Mouse (Mus musculus): ENCODE data around the gene 2900026A02Rik. TPM values are rescaled to one million over a fixed set of nuclear protein-coding genes. Genes with fewer than 3 reads are reported as not detected.
"Not testable (repeated sequence)": the region's sequence is repeated elsewhere in the genome, so short reads cannot be mapped to it uniquely, and the experiment has no call there.

The 2900026A02Rik gene
- polyA plus RNA-seq, 1 experiment from 2014 or later = 4.3 TPM

- no peak for ATAC-seq
These were observed 107.9 kb downstream of the 2900026A02Rik start for GRCm38 (mm10) chr5:113113120-113113519.

GRCm38 (mm10) chr5:113111336-113111735 is 109.7 kb downstream of the 2900026A02Rik start:
- H3K4me2 ChIP-seq = no peak overlapping the region
- H3K36me3 ChIP-seq (ENCODE audit: poor library complexity, severe bottlenecking) = no peaks in the 10 kb centered on the region
- H3K9me3 ChIP-seq (replicated peaks) = no peaks in the 10 kb centered on the region
- 0 out of 2 replicates have a peak overlapping the region, but pooled peaks have one; percentile 60 for H3K27ac ChIP-seq
- ATAC-seq = no peak
- peaks cover 46% of the 10 kb centered on the region for H3K4me1 ChIP-seq
- no peak overlapping the region for H3K9ac ChIP-seq
- 18% methylated on average over 4 of the region's 4 CpGs for WGBS
- no peak overlapping the region for H3K4me3 ChIP-seq
- H3K27me3 ChIP-seq = no peaks in the 10 kb centered on the region

More at GRCm38 (mm10) chr5:113113120-113113519, 107.9 kb downstream of the 2900026A02Rik start:
- H3K27ac ChIP-seq = no peak overlapping the region
- H3K4me3 ChIP-seq = no peak overlapping the region
- WGBS = 46% methylated on average over 5 of the region's 5 CpGs
- H3K9ac ChIP-seq = no peak overlapping the region
- H3K4me1 ChIP-seq = peaks cover 46% of the 10 kb centered on the region
- H3K27me3 ChIP-seq = no peaks in the 10 kb centered on the region
- no peaks in the 10 kb centered on the region for H3K36me3 ChIP-seq (ENCODE audit: poor library complexity, severe bottlenecking)
- H3K9me3 ChIP-seq (replicated peaks) = no peaks in the 10 kb centered on the region
- H3K4me2 ChIP-seq = no peak overlapping the region

- H3K27ac ChIP-seq = peak overlapping the region; percentile 60
- no peaks in the 10 kb centered on the region for H3K9me3 ChIP-seq (replicated peaks)
These were observed 110.1 kb downstream of the 2900026A02Rik start for GRCm38 (mm10) chr5:113110929-113111328.

GRCm38 (mm10) chr5:113109651-113110050 is 111.4 kb downstream of the 2900026A02Rik start:
- H3K27ac ChIP-seq; H3K4me2 ChIP-seq; H3K9ac ChIP-seq; H3K4me3 ChIP-seq; H3K36me3 ChIP-seq (ENCODE audit: poor library complexity, severe bottlenecking); H3K9me3 ChIP-seq (replicated peaks); ATAC-seq; H3K27me3 ChIP-seq: not testable (repeated sequence)
- WGBS = 88% methylated on average over 2 of the region's 2 CpGs
- H3K4me1 ChIP-seq = peaks cover 43% of the 10 kb centered on the region

More at GRCm38 (mm10) chr5:113110929-113111328, 110.1 kb downstream of the 2900026A02Rik start:
- 0% methylated on average over 1 of the region's 1 CpGs for WGBS
- H3K4me1 ChIP-seq = peaks cover 46% of the 10 kb centered on the region
- H3K4me3 ChIP-seq = no peak overlapping the region
- no peak for ATAC-seq
- no peaks in the 10 kb centered on the region for H3K36me3 ChIP-seq (ENCODE audit: poor library complexity, severe bottlenecking)
- H3K27me3 ChIP-seq = no peaks in the 10 kb centered on the region
- H3K9ac ChIP-seq = no peak overlapping the region
- H3K4me2 ChIP-seq = no peak overlapping the region

GRCm38 (mm10) chr5:113108165-113108764 is 112.8 kb downstream of the 2900026A02Rik start:
- no peaks in the 10 kb centered on the region for H3K36me3 ChIP-seq (ENCODE audit: poor library complexity, severe bottlenecking)
- no peak overlapping the region for H3K4me3 ChIP-seq
- H3K4me2 ChIP-seq = no peak overlapping the region
- WGBS = 77% methylated on average over 11 of the region's 11 CpGs
- ATAC-seq = no peak
- no peak overlapping the region for H3K27ac ChIP-seq
- peaks cover 31% of the 10 kb centered on the region for H3K4me1 ChIP-seq
- H3K27me3 ChIP-seq = no peaks in the 10 kb centered on the region
- no peak overlapping the region for H3K9ac ChIP-seq
- H3K9me3 ChIP-seq (replicated peaks) = no peaks in the 10 kb centered on the region

GRCm38 (mm10) chr5:113107709-113108108 is 113.3 kb downstream of the 2900026A02Rik start:
- no peak overlapping the region for H3K4me2 ChIP-seq
- no peak for ATAC-seq
- no peak overlapping the region for H3K4me3 ChIP-seq
- H3K27me3 ChIP-seq = no peaks in the 10 kb centered on the region
- H3K9ac ChIP-seq = no peak overlapping the region
- H3K36me3 ChIP-seq (ENCODE audit: poor library complexity, severe bottlenecking) = no peaks in the 10 kb centered on the region
- H3K9me3 ChIP-seq (replicated peaks) = no peaks in the 10 kb centered on the region
- no peak overlapping the region for H3K27ac ChIP-seq
- peaks cover 27% of the 10 kb centered on the region for H3K4me1 ChIP-seq
- 34% methylated on average over 2 of the region's 3 CpGs for WGBS

- Histone ChIP-seq H3K4me3 (no peak overlapping the region), H3K9me3 (replicated peaks) (no peaks in the 10 kb centered on the region), H3K27ac (no peak overlapping the region), H3K4me1 (peaks cover 31% of the 10 kb centered on the region), H3K36me3 (ENCODE audit: poor library complexity, severe bottlenecking) (no peaks in the 10 kb centered on the region), H3K4me2 (no peak overlapping the region), H3K27me3 (no peaks in the 10 kb centered on the region), H3K9ac (no peak overlapping the region)
- WGBS = 88% methylated on average over 7 of the region's 7 CpGs
- no peak for ATAC-seq
These were observed 114.4 kb downstream of the 2900026A02Rik start for GRCm38 (mm10) chr5:113106594-113106993.

- Histone ChIP-seq H3K9me3 (replicated peaks) (no peaks in the 10 kb centered on the region), H3K4me1 (peaks cover 27% of the 10 kb centered on the region), H3K27me3 (no peaks in the 10 kb centered on the region), H3K36me3 (ENCODE audit: poor library complexity, severe bottlenecking) (no peaks in the 10 kb centered on the region), H3K4me2 (no peak overlapping the region), H3K9ac (no peak overlapping the region), H3K27ac (no peak overlapping the region), H3K4me3 (no peak overlapping the region)
- 96% methylated on average over 4 of the region's 4 CpGs for WGBS
- ATAC-seq = no peak
These were observed 115.6 kb downstream of the 2900026A02Rik start for GRCm38 (mm10) chr5:113105481-113105880.

GRCm38 (mm10) chr5:113105035-113105434 is 116.0 kb downstream of the 2900026A02Rik start:
- no peak overlapping the region for H3K9ac ChIP-seq
- WGBS = 88% methylated on average over 9 of the region's 9 CpGs
- no peaks in the 10 kb centered on the region for H3K27me3 ChIP-seq
- peaks cover 27% of the 10 kb centered on the region for H3K4me1 ChIP-seq
- no peak for ATAC-seq
- H3K27ac ChIP-seq = no peak overlapping the region
- H3K4me2 ChIP-seq = no peak overlapping the region
- no peaks in the 10 kb centered on the region for H3K9me3 ChIP-seq (replicated peaks)
- H3K36me3 ChIP-seq (ENCODE audit: poor library complexity, severe bottlenecking) = no peaks in the 10 kb centered on the region
- H3K4me3 ChIP-seq = no peak overlapping the region

GRCm38 (mm10) chr5:113102455-113102854 is 118.6 kb downstream of the 2900026A02Rik start:
- Histone ChIP-seq H3K4me1 (peaks cover 16% of the 10 kb centered on the region), H3K9ac (no peak overlapping the region), H3K27me3 (no peaks in the 10 kb centered on the region), H3K4me3 (no peak overlapping the region), H3K9me3 (replicated peaks) (no peaks in the 10 kb centered on the region), H3K27ac (no peak overlapping the region), H3K36me3 (ENCODE audit: poor library complexity, severe bottlenecking) (0 out of 2 replicates have a peak, but pooled peaks cover 1% of the 10 kb centered on the region), H3K4me2 (no peak overlapping the region)
- 46% methylated on average over 7 of the region's 7 CpGs for WGBS
- no peak for ATAC-seq

- WGBS = 84% methylated on average over 10 of the region's 10 CpGs
- Histone ChIP-seq H3K27ac (no peak overlapping the region), H3K4me2 (no peak overlapping the region), H3K4me1 (peaks cover 16% of the 10 kb centered on the region), H3K36me3 (ENCODE audit: poor library complexity, severe bottlenecking) (0 out of 2 replicates have a peak, but pooled peaks cover 6% of the 10 kb centered on the region), H3K9ac (no peak overlapping the region), H3K9me3 (replicated peaks) (no peaks in the 10 kb centered on the region), H3K27me3 (no peaks in the 10 kb centered on the region), H3K4me3 (no peak overlapping the region)
- no peak for ATAC-seq
These were observed 119.6 kb downstream of the 2900026A02Rik start for GRCm38 (mm10) chr5:113101457-113101856.

GRCm38 (mm10) chr5:113100422-113100821 is 120.6 kb downstream of the 2900026A02Rik start:
- WGBS = 92% methylated on average over 11 of the region's 11 CpGs
- ATAC-seq = no peak
- H3K4me1 ChIP-seq = peaks cover 16% of the 10 kb centered on the region

GRCm38 (mm10) chr5:113099546-113099945 is 121.5 kb downstream of the 2900026A02Rik start:
- Histone ChIP-seq H3K36me3 (ENCODE audit: poor library complexity, severe bottlenecking) (peaks cover 17% of the 10 kb centered on the region; the same call in 1 of the 2 replicates), H3K4me1 (peaks cover 16% of the 10 kb centered on the region), H3K27me3 (no peaks in the 10 kb centered on the region), H3K4me2 (no peak overlapping the region), H3K27ac (no peak overlapping the region), H3K9ac (no peak overlapping the region), H3K4me3 (no peak overlapping the region), H3K9me3 (replicated peaks) (no peaks in the 10 kb centered on the region)
- peak; percentile 48; the same call in 1 of the 2 replicates for ATAC-seq
- 38% methylated on average over 1 of the region's 1 CpGs for WGBS

More at GRCm38 (mm10) chr5:113100422-113100821, 120.6 kb downstream of the 2900026A02Rik start:
- Histone ChIP-seq H3K9ac (no peak overlapping the region), H3K27ac (no peak overlapping the region), H3K36me3 (ENCODE audit: poor library complexity, severe bottlenecking) (peaks cover 11% of the 10 kb centered on the region; the same call in 1 of the 2 replicates), H3K9me3 (replicated peaks) (no peaks in the 10 kb centered on the region), H3K27me3 (no peaks in the 10 kb centered on the region), H3K4me3 (no peak overlapping the region), H3K4me2 (no peak overlapping the region)

Data from forebrain, embryonic 13.5 days (tissue).